Mouse (Mus musculus) thymus, adult 2 months (tissue): ENCODE measurements around the gene Hmox2.

Source experiments
- CTCF ChIP-seq: fragments of 200-500 bp; IDR thresholded peaks from 2 replicates; pipeline ENCODE4 v1.5.1; 2012; ENCODE audit warnings: mild to moderate bottlenecking, control low read depth, low read length, moderate library complexity, borderline replicate concordance; ENCODE audit not compliant: control insufficient read depth, poor library complexity, insufficient read depth; ENCODE audit errors: extremely low read depth
- POLR2A ChIP-seq: fragments of 200-500 bp; IDR thresholded peaks from 2 replicates; pipeline ENCODE4 v1.6.1; 2012; ENCODE audit warnings: mild to moderate bottlenecking, low read length, control low read depth, moderate library complexity; ENCODE audit not compliant: control insufficient read depth, poor library complexity, insufficient read depth; ENCODE audit errors: extremely low read depth

GRCm38 (mm10) chr16:4739994-4740393 lies 13.8 kb downstream of the Hmox2 start:
- TF ChIP-seq CTCF (no peak), POLR2A (no peak)
